Mouse (Mus musculus): ENCODE results near the gene Cdh26.

GRCm38 (mm10) chr2:178531226-178531625, 100.9 kb downstream of the Cdh26 start:
- TF ChIP-seq POLR2A (IDR thresholded peaks at IDR 0.05; ENCODE audit: low read depth, low read length) (no peak), CTCF (IDR thresholded peaks at IDR 0.05; ENCODE audit: extremely low read depth, insufficient read length, insufficient replicate concordance, low read depth, low read length) (no peak)
